Mouse (Mus musculus): Measurements from ENCODE around the gene 0610010K14Rik. TPM values are rescaled to one million over a fixed set of nuclear protein-coding genes. Genes with fewer than 3 reads are reported as not detected.

0610010K14Rik gene
- polyA plus RNA-seq, 1 experiment from 2014 or later, result 115 TPM

DNA sequence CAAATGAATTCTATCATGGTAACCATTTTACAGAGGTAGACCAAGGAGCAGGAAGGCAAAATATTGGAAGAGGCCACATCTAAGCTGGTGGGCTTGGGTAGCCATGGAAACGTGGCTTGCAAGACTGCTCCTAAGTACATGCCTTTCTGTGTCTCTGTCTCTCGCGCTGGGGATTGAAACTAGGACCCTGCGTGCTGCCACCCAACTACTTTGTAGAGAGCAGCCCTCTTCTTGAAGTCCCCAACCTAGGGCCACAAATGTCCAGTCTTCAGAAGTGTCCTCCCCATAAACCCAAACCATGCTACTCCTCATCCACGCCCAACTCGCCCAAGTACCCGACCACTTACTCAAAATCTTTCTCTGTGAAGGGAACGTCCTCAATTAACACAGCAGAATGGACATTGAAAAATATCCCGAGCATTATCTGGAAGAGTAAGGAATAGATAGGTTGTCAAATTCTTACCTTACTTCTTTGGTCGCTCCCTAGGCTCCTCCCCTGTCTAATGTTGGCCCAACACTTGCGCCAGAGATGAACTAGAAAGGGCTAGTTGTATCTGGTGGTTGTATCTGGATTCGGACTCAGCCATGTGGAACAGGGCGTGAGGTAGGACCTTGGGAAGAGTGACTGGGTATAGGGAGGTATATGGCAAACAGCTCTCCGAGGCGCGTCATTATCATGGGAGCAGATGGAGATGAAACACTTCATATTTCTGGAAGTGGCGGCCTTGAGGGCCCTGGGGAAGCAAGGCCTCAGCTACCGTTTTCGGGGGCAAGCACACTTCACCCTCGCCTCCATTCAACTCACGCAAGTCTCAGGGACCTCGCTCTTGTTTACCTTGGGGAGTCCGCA lies 1.1 kb upstream of the 0610010K14Rik start:
- H3K4me2 ChIP-seq (replicated peaks; ENCODE audit: low read depth, low read length), result peak overlapping the region; percentile 69
- WGBS, result 8% methylated on average over 23 of the region's 23 CpGs
- peaks cover 16% of the 10 kb centered on the region for H3K4me1 ChIP-seq (ENCODE audit: insufficient read depth, low read depth, low read length)
- peak overlapping the region; percentile 84 for H3K9ac ChIP-seq (replicated peaks; ENCODE audit: low read depth)
- ATAC-seq (no peak), DNase-seq (ENCODE audit: low spot score) (peak; percentile 61)
- H3K4me3 ChIP-seq (ENCODE audit: low read depth, low read length), result peak overlapping the region; percentile 72
- TF ChIP-seq CTCF (IDR thresholded peaks at IDR 0.05), result no peak
- no peak for TF ChIP-seq EP300 (IDR thresholded peaks at IDR 0.05)
- H3K27ac ChIP-seq (ENCODE audit: low read length), result peak overlapping the region; percentile 95
- H3K9me3 ChIP-seq (ENCODE audit: low read length), result no peaks in the 10 kb centered on the region
- no peaks in the 10 kb centered on the region for H3K36me3 ChIP-seq (ENCODE audit: insufficient read depth, low read length)
- no peaks in the 10 kb centered on the region for H3K27me3 ChIP-seq (replicated peaks; ENCODE audit: insufficient read depth, low read length)

DNA sequence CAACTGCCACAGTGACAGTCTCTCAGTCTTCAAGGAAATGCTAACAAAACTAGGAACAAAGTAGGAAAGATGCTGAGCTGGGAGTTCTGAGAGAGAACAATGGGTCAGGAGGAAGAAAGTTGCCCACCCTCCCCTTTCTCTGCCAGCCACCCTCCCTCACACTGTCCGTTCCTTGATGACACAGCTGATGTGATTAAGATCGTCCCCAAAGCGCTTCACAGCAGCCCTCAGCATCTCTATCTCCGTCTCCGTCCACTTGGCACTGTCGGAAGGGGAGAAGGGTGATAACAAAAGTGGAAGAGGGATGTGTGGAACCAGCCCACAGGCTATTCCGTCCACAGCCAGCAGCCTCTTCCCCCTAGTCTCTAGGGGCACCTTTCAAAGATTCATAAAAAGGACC lies 997 bp downstream of the 0610010K14Rik start:
- Histone ChIP-seq H3K4me2 (replicated peaks; ENCODE audit: low read depth, low read length) (peak overlapping the region; percentile 69), H3K9ac (replicated peaks; ENCODE audit: low read depth) (peak overlapping the region; percentile 53; the same call in 1 of the 2 replicates), H3K4me1 (ENCODE audit: insufficient read depth, low read depth, low read length) (peaks cover 16% of the 10 kb centered on the region), H3K4me3 (ENCODE audit: low read depth, low read length) (peak overlapping the region; percentile 72; the same call in 1 of the 2 replicates), H3K27ac (ENCODE audit: low read length) (peak overlapping the region; percentile 95), H3K36me3 (ENCODE audit: insufficient read depth, low read length) (no peaks in the 10 kb centered on the region), H3K9me3 (ENCODE audit: low read length) (no peaks in the 10 kb centered on the region), H3K27me3 (replicated peaks; ENCODE audit: insufficient read depth, low read length) (no peaks in the 10 kb centered on the region)
- DNase-seq (ENCODE audit: low spot score) (peak; percentile 43), ATAC-seq (no peak)
- no peak for TF ChIP-seq EP300 (IDR thresholded peaks at IDR 0.05)
- no peak for TF ChIP-seq CTCF (IDR thresholded peaks at IDR 0.05)
- 13% methylated on average over 7 of the region's 7 CpGs for WGBS

DNA sequence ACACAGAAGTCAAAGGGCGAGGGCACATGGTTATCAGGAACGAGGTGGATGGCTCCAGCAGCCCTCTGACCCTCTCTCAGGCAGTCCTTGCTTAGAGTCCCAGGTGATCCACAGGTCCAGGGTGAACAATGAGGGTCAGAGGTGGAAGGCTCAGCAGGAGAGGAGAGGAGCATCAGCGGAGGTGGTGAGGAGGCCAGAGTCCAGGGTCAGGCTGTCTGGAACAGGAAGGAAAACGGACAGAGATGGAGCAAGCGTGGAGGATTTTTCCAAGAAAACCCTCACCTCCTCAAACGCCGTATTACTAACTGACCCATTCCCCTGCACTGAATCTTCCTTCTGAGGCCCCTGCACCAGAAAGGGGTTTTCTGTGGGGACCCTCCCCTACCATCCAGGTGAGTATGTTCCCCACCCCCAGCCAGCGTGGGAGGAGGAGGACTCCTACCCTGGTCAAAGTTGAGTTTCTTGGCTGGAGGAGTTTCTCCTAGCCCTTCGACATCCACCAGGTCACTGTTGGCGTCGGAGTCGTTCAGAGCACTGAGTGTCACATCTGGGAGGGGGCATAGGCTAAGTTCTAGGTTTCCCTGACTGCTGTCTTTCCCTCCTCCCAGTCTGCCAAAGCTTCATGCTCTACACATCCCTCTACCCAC lies 2.3 kb downstream of the 0610010K14Rik start:
- DNase-seq (ENCODE audit: low spot score), result no peak
- H3K9me3 ChIP-seq (ENCODE audit: low read length), result no peaks in the 10 kb centered on the region
- TF ChIP-seq CTCF (IDR thresholded peaks at IDR 0.05), result no peak
- TF ChIP-seq EP300 (IDR thresholded peaks at IDR 0.05), result no peak
- H3K27me3 ChIP-seq (replicated peaks; ENCODE audit: insufficient read depth, low read length), result no peaks in the 10 kb centered on the region
- ATAC-seq, result no peak
- peaks cover 14% of the 10 kb centered on the region for H3K4me1 ChIP-seq (ENCODE audit: insufficient read depth, low read depth, low read length)
- H3K4me3 ChIP-seq (ENCODE audit: low read depth, low read length), result no peak overlapping the region
- H3K27ac ChIP-seq (ENCODE audit: low read length), result no peak overlapping the region
- 89% methylated on average over 12 of the region's 12 CpGs for WGBS
- no peak overlapping the region for H3K9ac ChIP-seq (replicated peaks; ENCODE audit: low read depth)
- no peaks in the 10 kb centered on the region for H3K36me3 ChIP-seq (ENCODE audit: insufficient read depth, low read length)
- no peak overlapping the region for H3K4me2 ChIP-seq (replicated peaks; ENCODE audit: low read depth, low read length)

DNA sequence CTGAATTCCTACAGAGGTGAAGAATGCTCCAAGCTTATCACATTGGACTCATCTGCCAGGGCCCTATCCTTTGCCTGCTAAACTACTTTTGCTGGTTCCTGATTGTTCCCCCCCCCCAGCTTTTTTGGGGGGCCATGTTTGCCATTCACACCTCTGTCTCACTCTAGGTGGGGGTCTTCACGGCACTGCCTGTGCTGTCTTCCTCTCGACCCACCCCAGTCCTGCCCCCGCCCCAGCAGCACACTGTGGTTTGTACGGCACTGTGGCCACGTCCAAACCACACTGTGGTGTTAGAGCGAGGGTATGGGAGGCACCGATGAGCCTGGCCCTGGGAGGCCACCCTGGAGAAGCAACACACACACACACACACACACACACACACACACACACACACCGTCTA lies 3.2 kb downstream of the 0610010K14Rik start:
- peak overlapping the region; percentile 57; the same call in 1 of the 2 replicates for H3K4me2 ChIP-seq (replicated peaks; ENCODE audit: low read depth, low read length)
- 78% methylated on average over 8 of the region's 8 CpGs for WGBS

DNA sequence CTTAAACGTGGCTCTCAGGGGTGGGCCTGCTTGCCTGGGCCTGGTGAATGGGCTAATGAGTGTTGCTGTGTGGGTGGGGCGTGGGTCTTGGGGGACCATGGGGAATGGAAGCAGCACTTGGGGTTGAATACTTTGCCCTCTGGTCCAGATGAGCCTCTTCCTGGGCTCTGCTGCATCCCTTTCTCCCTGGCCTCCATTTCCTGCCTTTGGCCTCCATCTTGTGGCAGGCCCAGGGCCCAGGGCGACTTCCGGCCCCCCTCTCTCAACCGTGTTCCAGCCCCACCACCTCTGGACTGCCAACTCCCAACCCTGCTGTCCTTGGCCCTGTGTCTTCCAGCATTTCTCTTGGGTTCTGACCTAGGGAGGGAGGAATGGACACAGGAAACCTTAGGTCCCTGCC lies 3.7 kb downstream of the 0610010K14Rik start:
- Histone ChIP-seq H3K9ac (replicated peaks; ENCODE audit: low read depth) (no peak overlapping the region), H3K4me2 (replicated peaks; ENCODE audit: low read depth, low read length) (peak overlapping the region; percentile 57; the same call in 1 of the 2 replicates), H3K27ac (ENCODE audit: low read length) (peak overlapping the region; percentile 51; the same call in 1 of the 2 replicates), H3K4me3 (ENCODE audit: low read depth, low read length) (peak overlapping the region; percentile 37; the same call in 1 of the 2 replicates), H3K4me1 (ENCODE audit: insufficient read depth, low read depth, low read length) (peaks cover 16% of the 10 kb centered on the region), H3K36me3 (ENCODE audit: insufficient read depth, low read length) (no peaks in the 10 kb centered on the region), H3K9me3 (ENCODE audit: low read length) (no peaks in the 10 kb centered on the region), H3K27me3 (replicated peaks; ENCODE audit: insufficient read depth, low read length) (peaks cover 11% of the 10 kb centered on the region; the same call in 1 of the 2 replicates)
- TF ChIP-seq EP300 (IDR thresholded peaks at IDR 0.05) (no peak), CTCF (IDR thresholded peaks at IDR 0.05) (no peak)
- DNase-seq (ENCODE audit: low spot score) (peak; percentile 27), ATAC-seq (no peak)
- WGBS, result 49% methylated on average over 5 of the region's 5 CpGs

More for the DNA sequence above, 3.2 kb downstream of the 0610010K14Rik start:
- Histone ChIP-seq H3K27me3 (replicated peaks; ENCODE audit: insufficient read depth, low read length) (peaks cover 7% of the 10 kb centered on the region; the same call in 1 of the 2 replicates), H3K36me3 (ENCODE audit: insufficient read depth, low read length) (no peaks in the 10 kb centered on the region), H3K4me1 (ENCODE audit: insufficient read depth, low read depth, low read length) (peaks cover 12% of the 10 kb centered on the region), H3K9me3 (ENCODE audit: low read length) (no peaks in the 10 kb centered on the region), H3K4me3 (ENCODE audit: low read depth, low read length) (no peak overlapping the region), H3K27ac (ENCODE audit: low read length) (peak overlapping the region; percentile 51; the same call in 1 of the 2 replicates), H3K9ac (replicated peaks; ENCODE audit: low read depth) (no peak overlapping the region)
- ATAC-seq, result no peak
- no peak for TF ChIP-seq CTCF (IDR thresholded peaks at IDR 0.05)
- no peak for TF ChIP-seq EP300 (IDR thresholded peaks at IDR 0.05)
- no peak for DNase-seq (ENCODE audit: low spot score)

DNA sequence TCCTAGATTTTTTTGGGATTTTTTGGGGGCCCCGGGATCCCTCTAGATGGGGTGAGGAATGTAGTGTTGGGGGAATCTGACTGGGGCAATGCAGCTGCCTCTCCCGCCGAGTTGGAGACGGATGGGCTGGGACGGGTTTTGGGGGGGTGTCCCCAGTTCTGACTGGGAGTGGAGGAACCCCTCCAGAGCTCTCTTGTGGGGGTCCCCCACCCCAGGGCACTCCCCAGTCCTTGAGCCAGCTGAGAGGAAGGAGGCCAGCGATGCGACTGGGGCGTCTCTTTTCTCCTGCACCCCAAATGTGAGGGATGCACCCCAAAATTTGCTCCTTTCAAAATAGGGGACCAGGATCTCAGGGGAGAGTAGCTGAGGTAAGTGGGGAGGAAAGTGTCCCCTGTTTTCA lies 4.7 kb downstream of the 0610010K14Rik start:
- no peak for TF ChIP-seq EP300 (IDR thresholded peaks at IDR 0.05)
- TF ChIP-seq CTCF (IDR thresholded peaks at IDR 0.05), result no peak
- 36% methylated on average over 8 of the region's 8 CpGs for WGBS

More for the DNA sequence above, 4.7 kb downstream of the 0610010K14Rik start:
- Histone ChIP-seq H3K4me2 (replicated peaks; ENCODE audit: low read depth, low read length) (peak overlapping the region; percentile 57), H3K27me3 (replicated peaks; ENCODE audit: insufficient read depth, low read length) (peaks cover 11% of the 10 kb centered on the region; the same call in 1 of the 2 replicates), H3K27ac (ENCODE audit: low read length) (peak overlapping the region; percentile 79; the same call in 1 of the 2 replicates), H3K36me3 (ENCODE audit: insufficient read depth, low read length) (no peaks in the 10 kb centered on the region), H3K4me1 (ENCODE audit: insufficient read depth, low read depth, low read length) (peaks cover 16% of the 10 kb centered on the region), H3K9ac (replicated peaks; ENCODE audit: low read depth) (peak overlapping the region; percentile 58), H3K9me3 (ENCODE audit: low read length) (no peaks in the 10 kb centered on the region), H3K4me3 (ENCODE audit: low read depth, low read length) (peak overlapping the region; percentile 37)
- ATAC-seq, result no peak
- no peak for DNase-seq (ENCODE audit: low spot score)

Measured in lung, postnatal 0 days (tissue).